Comparison of ENCODE assay signal across 8 mouse cellular contexts in the genomic region with DNA sequence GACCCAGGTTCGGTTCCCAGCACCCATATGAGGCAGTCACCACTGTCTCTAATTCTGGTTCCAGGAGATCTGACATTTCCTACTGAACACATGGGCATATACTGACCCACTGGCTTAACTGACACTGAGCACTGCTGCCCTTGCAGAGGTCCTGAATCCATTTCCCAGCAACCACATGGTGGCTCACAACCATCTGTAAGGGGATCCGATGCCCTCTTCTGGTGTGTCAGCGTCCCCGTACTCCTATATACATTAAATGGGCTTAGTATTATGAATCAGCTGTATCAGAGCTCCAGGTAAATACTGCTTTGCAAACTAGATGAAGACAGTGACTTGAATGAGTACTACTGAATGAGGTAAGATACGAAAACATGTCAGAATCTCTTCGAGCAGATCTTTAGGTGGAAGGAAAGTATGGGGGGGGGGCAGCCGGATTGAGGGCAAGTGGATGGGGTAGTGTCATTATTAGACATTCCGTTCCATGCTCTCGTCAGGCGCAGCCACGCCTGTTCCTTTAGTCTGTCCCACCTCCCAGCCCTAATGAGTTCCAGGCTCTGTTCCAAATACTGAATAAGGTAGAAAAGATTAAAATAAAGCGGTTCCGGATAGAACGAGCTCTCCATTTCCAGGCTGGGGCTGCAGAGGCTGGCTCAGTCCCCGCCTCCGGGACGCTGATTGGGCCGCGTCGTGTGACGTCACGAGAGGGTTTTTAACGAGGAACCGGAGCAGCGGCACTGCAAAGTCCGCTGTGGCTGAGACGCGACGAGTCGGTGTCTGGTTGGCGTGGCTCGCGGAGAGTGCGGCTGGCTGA. TPM values are rescaled to one million over a fixed set of nuclear protein-coding genes. Genes with fewer than 3 reads are reported as not detected.
DNase-seq lines count a peak whose midpoint lies in the region; ATAC-seq and TF ChIP-seq lines count a peak whose summit lies in the region.

A gene (plus strand): TSS at position 717 of the 811 bp plus-strand sequence.

- peak; percentile 95 for DNase-seq in 3134 (ENCODE audit: extremely low read depth, insufficient read length, low spot score)
- peak; percentile 97 to 98 for DNase-seq in adrenal gland, postnatal 36 days
- peak; percentile 97 for DNase-seq in embryonic facial prominence, embryonic 14.5 days (ENCODE audit: low spot score)
- DNase-seq in heart, adult 8-10 months (ENCODE audit: low spot score) = peak; percentile 97
- DNase-seq in kidney, adult 9 months = peak; percentile 97
- peak; percentile 94 for DNase-seq in limb, embryonic 14.5 days (ENCODE audit: low spot score)
- DNase-seq in midbrain, postnatal 0 days (ENCODE audit: low spot score) = peak; percentile 96
- DNase-seq in spleen, postnatal 14 days (ENCODE audit: low spot score in 2 of 2) = peak; percentile 87 to 93

- H3K9me3 ChIP-seq in embryonic facial prominence, embryonic 14.5 days (ENCODE audit: control insufficient read depth, low read length) = no peaks in the 10 kb centered on the region
- no peaks in the 10 kb centered on the region for H3K9me3 ChIP-seq in limb, embryonic 14.5 days (ENCODE audit: control insufficient read depth, low read length)
- no peaks in the 10 kb centered on the region for H3K9me3 ChIP-seq in midbrain, postnatal 0 days (ENCODE audit: low read length)

- H3K9ac ChIP-seq in embryonic facial prominence, embryonic 14.5 days (ENCODE audit: low read depth, low read length) = peak within 1 kb of the TSS; percentile 63
- peak within 1 kb of the TSS; percentile 56 for H3K9ac ChIP-seq in limb, embryonic 14.5 days (ENCODE audit: low read depth, low read length, severe bottlenecking)
- H3K9ac ChIP-seq in midbrain, postnatal 0 days (replicated peaks; ENCODE audit: low read length, poor library complexity, severe bottlenecking) = peak within 1 kb of the TSS; percentile 60

- peaks cover 11% of the 10 kb centered on the region; the same call in 1 of the 2 replicates for H3K4me1 ChIP-seq in embryonic facial prominence, embryonic 14.5 days (ENCODE audit: control insufficient read depth, insufficient read depth, low read length)
- no peaks in the 10 kb centered on the region for H3K4me1 ChIP-seq in limb, embryonic 14.5 days (ENCODE audit: control insufficient read depth, insufficient read depth, low read length)
- H3K4me1 ChIP-seq in midbrain, postnatal 0 days (ENCODE audit: insufficient read depth, low read length) = no peaks in the 10 kb centered on the region

- H3K4me2 ChIP-seq in embryonic facial prominence, embryonic 14.5 days (ENCODE audit: low read depth, low read length) = peak within 1 kb of the TSS; percentile 87
- H3K4me2 ChIP-seq in limb, embryonic 14.5 days (replicated peaks; ENCODE audit: low read depth, low read length, severe bottlenecking) = peak within 1 kb of the TSS; percentile 95
- peak within 1 kb of the TSS; percentile 72 for H3K4me2 ChIP-seq in midbrain, postnatal 0 days (ENCODE audit: low read depth, low read length, poor library complexity, severe bottlenecking)

- peak; percentile 96 for ATAC-seq in embryonic facial prominence, embryonic 14.5 days (ENCODE audit: low read depth)
- peak; percentile 95 for ATAC-seq in limb, embryonic 14.5 days (ENCODE audit: low FRiP score, low read depth)
- peak; percentile 88 for ATAC-seq in midbrain, postnatal 0 days (ENCODE audit: low FRiP score)

- H3K4me3 ChIP-seq in embryonic facial prominence, embryonic 14.5 days (ENCODE audit: low read depth, low read length) = peak within 1 kb of the TSS; percentile 46
- peak within 1 kb of the TSS; percentile 55 for H3K4me3 ChIP-seq in limb, embryonic 14.5 days (replicated peaks; ENCODE audit: low read length)
- peak within 1 kb of the TSS; percentile 51 for H3K4me3 ChIP-seq in midbrain, postnatal 0 days (ENCODE audit: low read depth, low read length)

- TF ChIP-seq CTCF in midbrain, postnatal 0 days (IDR thresholded peaks at IDR 0.05) = peak; percentile 62

- H3K27ac ChIP-seq in embryonic facial prominence, embryonic 14.5 days (replicated peaks; ENCODE audit: low read depth, low read length) = peak within 1 kb of the TSS; percentile 69
- H3K27ac ChIP-seq in limb, embryonic 14.5 days (replicated peaks; ENCODE audit: low read depth, low read length) = peak within 1 kb of the TSS; percentile 70
- H3K27ac ChIP-seq in midbrain, postnatal 0 days (ENCODE audit: low read depth, low read length) = peak within 1 kb of the TSS; percentile 85

- no peaks in the 10 kb centered on the region for H3K36me3 ChIP-seq in embryonic facial prominence, embryonic 14.5 days (ENCODE audit: control insufficient read depth, insufficient read depth, low read length)
- H3K36me3 ChIP-seq in limb, embryonic 14.5 days (ENCODE audit: control insufficient read depth, insufficient read depth, low read length) = no peaks in the 10 kb centered on the region
- no peaks in the 10 kb centered on the region for H3K36me3 ChIP-seq in midbrain, postnatal 0 days (ENCODE audit: insufficient read depth, low read length)

- TF ChIP-seq POLR2A in limb, embryonic 14.5 days (IDR thresholded peaks at IDR 0.05; ENCODE audit: borderline replicate concordance, extremely low read depth, insufficient read depth, insufficient read length) = peak; percentile 83; the same call in 1 of the 2 replicates

- no peaks in the 10 kb centered on the region for H3K27me3 ChIP-seq in embryonic facial prominence, embryonic 14.5 days (replicated peaks; ENCODE audit: control insufficient read depth, insufficient read depth, low read length)
- H3K27me3 ChIP-seq in limb, embryonic 14.5 days (ENCODE audit: control insufficient read depth, insufficient read depth, low read length) = no peaks in the 10 kb centered on the region
- no peaks in the 10 kb centered on the region for H3K27me3 ChIP-seq in midbrain, postnatal 0 days (ENCODE audit: insufficient read depth, low read length)

- WGBS in embryonic facial prominence, embryonic 14.5 days = 8% methylated on average over 34 of the region's 34 CpGs
- 7% methylated on average over 34 of the region's 34 CpGs for WGBS in limb, embryonic 14.5 days
- WGBS in midbrain, postnatal 0 days = 5% methylated on average over 34 of the region's 34 CpGs

RNA-seq across cellular contexts. Expression of the gene that starts here (rescaled TPM):
- total RNA-seq in adrenal gland, postnatal 36 days (2021) = 10 to 100 TPM; 11.4 to 12.5 TPM
- polyA plus RNA-seq in embryonic facial prominence, embryonic 14.5 days (2014; fragmentation: Nextera tagmentation; extraction: Ambion mirVana) = 4.2 and 4.7 TPM in 2 replicates
- total RNA-seq in heart, adult 8-10 months (2022) = 10 to 100 TPM; 21.1 to 30.1 (median 27.0) TPM
- 3.0 and 4.2 TPM in 2 replicates for polyA plus RNA-seq in limb, embryonic 14.5 days (2012; rRNA removed)
- 2.5 and 3.6 TPM in 2 replicates for polyA plus RNA-seq in limb, embryonic 14.5 days (2014; fragmentation: Nextera tagmentation; extraction: Ambion mirVana)
- total RNA-seq in midbrain, postnatal 0 days (2014; rRNA removed) = 4.5 and 6.9 TPM in 2 replicates
- polyA plus RNA-seq in midbrain, postnatal 0 days (2015; fragmentation: Nextera tagmentation; extraction: Ambion mirVana) = 5.7 and 7.1 TPM in 2 replicates

Comparison
In these comparisons a context has a peak if more than half of its experiments do, and no peak if none do; other contexts are left out.
1. Peak in every context shown above with its lines: DNase-seq, ATAC-seq, H3K4me3 ChIP-seq and H3K27ac ChIP-seq.